Mouse (Mus musculus) left cerebral cortex, postnatal 36 days (tissue): ENCODE results near the gene Rras2. TPM values are rescaled to one million over a fixed set of nuclear protein-coding genes. Genes with fewer than 3 reads are reported as not detected.

Experiments
- DNase-seq, 2 experiments: peaks; one replicate each; pipeline ENCODE4 v3.0.0; 2021 to 2022; ENCODE audit warnings: low spot score in 2 of 2, mixed read lengths in 1 of 2
- intact Hi-C: fragments of 180-260 bp; cut with DNase I; formaldehyde crosslinking; loops from one replicate; pipeline ENCODE4 v1.15.1; 2025
- total RNA-seq, 2 experiments: library from RNA; stranded (reverse); gene quantifications; 2 replicates each; pipeline ENCODE4 v1.2.3; 2021

The Rras2 gene
- total RNA-seq, 2 experiments from 2014 or later: 19.5 to 20.6 TPM

DNA sequence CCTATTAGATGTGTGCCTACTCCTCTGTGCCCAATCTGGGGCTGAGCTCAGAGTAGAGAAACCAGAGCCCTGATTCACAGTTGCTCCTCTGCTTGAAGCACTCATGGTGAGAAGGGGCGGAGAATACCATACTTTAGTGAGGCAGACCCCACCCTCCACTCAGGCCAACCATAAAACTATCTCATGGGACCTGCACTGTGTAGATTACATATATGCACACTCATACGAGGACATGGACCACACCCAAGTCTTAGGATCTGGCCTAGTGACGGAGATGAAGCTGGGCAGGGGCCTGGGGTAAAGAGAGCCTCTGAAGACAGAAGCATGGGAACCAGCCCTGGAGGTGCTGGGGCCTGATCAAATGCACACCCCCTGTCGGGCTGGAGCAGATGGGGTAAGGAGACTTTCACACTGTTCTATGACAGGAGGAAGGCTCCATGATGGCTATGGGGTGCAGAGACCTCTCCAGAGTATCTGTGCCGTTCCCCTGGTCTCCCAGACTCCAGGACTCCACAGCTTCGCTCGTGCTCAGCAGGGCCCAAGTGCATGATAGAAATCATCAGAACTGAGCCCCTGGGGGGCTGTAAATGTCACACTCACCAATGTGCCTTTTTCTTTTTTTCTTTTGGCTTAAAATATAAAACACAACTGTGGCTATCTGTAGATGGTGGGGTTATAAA, 119.8 kb downstream of the Rras2 start:
- intact Hi-C loops: no loop called here
- no peak for DNase-seq

Other genes with a start within 250 kb of the Rras2 start
- gene Copb1, start 136.9 kb upstream of the Rras2 start, total RNA-seq: 10 to 100 TPM; 52.5 to 62.7 TPM
- gene Psma1, start 158.3 kb upstream of the Rras2 start, total RNA-seq: 100 to 1,000 TPM; 103 to 108 TPM